Mouse (Mus musculus) lung, postnatal 25 days (tissue): Measurements from ENCODE around the gene Fxyd6.

ENCODE experiments used
- DNase-seq: peaks from one replicate; pipeline ENCODE4 v3.0.0; 2022; ENCODE audit warnings: low spot score

Gene Fxyd6

GRCm38 (mm10) chr9:45370117-45370561 lies at the start of gene Fxyd6:
Gene Fxyd6 (plus strand): TSS chr9:45370185.
- no peak for DNase-seq

DNA sequence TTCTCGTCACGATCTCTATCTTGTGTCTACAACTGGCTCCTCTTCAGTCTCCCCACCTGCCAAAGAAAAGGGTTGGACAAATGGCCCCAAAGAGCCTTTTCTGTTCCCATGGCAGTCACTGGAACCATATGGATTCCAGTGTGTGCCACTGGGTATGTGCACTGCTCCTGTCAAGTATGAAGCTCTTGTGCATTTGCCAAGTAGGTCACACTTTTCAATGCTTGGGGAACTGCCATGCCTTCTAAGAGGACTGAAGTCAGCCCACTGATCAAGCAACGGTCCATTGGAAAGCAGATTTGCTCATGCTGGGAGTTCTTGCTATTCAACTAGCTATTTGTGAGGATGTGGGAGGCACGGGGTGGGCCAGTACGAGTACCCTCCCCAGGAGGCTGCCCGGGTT lies 48.5 kb upstream of the Fxyd6 start:
- no peak for DNase-seq

GRCm38 (mm10) chr9:45321946-45322430 lies 48.0 kb upstream of the Fxyd6 start:
- DNase-seq = peak; percentile 49

GRCm38 (mm10) chr9:45326390-45326789 lies 43.6 kb upstream of the Fxyd6 start:
- no peak for DNase-seq

- DNase-seq = no peak
Measured at GRCm38 (mm10) chr9:45328263-45328662, 41.7 kb upstream of the Fxyd6 start.

GRCm38 (mm10) chr9:45329577-45329976 lies 40.4 kb upstream of the Fxyd6 start:
- DNase-seq = no peak

GRCm38 (mm10) chr9:45337406-45337805 lies 32.6 kb upstream of the Fxyd6 start:
- no peak for DNase-seq

- DNase-seq = no peak
Measured at GRCm38 (mm10) chr9:45343066-45343465, 26.9 kb upstream of the Fxyd6 start.

DNA sequence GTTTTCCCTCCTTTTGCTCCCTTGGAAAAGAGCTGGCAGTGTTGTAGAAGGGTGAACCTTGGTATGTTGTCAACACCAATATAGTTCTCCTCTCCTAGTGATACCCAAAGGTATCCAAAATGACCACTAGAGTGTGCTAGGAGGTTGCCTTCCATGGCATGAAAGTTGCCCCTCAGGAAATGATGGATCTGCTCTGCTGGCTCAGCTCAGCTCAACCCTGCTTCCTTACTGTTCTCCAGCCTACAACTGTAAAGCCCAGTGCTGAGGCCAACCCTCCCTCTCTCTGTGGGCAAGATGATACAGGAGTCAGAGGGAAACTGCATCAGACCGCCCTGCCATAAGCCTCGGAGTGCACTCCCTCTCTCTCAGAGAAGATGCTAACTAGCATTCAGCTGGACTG lies 24.5 kb upstream of the Fxyd6 start:
- peak; percentile 19 for DNase-seq

DNA sequence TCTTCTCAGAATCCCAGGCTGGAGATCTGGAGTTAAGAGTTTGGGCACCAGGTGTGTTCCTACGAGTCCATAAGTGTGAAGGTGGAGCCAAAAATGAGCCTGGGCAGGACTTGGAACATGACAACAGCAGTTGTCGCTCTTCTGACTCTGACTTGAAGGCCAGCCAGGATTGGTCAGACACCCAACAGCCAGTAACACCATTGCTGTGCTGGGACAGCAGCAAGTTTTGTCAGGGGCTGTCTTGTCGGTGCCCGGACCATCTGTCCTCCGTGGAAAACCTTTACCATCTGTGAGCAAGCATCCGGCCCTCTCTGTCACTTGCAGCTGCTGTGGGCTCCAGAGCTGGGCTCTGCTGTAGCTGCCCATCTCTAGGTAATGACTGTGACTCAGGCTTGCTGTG lies 23.7 kb upstream of the Fxyd6 start:
- DNase-seq = no peak

DNA sequence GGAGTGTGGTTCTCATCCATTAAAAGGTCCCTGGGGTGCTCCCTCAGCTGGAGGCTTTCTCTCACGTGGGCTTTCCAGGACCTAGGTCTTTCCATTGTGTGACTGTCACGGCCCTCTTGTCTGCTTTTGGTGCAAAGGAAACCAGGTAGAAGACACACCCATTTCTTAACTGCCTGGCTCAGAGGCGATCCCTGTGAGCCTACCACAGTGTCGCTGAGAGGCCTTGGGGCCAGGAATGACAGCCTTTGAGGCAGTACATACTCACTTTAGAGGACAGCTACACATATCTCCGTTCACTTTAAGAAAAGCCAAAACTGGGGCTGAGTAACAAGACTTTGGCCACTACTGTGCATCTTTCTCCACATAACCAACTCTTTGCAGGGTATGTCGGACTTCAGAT lies 21.4 kb upstream of the Fxyd6 start:
- DNase-seq = no peak

- no peak for DNase-seq
Measured at GRCm38 (mm10) chr9:45349181-45349580, 20.8 kb upstream of the Fxyd6 start.

- DNase-seq = no peak
Measured at GRCm38 (mm10) chr9:45349851-45350250, 20.1 kb upstream of the Fxyd6 start.

DNA sequence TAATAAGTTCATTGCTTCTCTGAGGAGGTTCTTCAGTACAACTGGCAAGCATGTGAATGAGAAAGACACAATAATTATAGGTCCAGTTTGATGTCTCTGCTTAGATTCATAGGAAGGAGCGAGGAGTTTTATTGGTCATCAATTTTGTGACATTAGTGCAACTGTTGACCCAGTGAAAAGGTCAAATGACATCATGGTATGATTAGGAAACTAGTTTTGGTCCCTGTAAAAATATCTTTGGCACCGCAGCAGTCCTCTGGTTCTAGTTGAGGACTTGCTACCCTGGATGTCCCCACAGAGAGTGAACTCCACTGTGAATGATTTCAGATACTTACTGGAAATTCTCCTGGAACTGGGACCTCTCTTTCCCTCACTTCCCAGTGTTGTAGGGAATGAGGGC lies 14.8 kb upstream of the Fxyd6 start:
- DNase-seq = no peak

DNA sequence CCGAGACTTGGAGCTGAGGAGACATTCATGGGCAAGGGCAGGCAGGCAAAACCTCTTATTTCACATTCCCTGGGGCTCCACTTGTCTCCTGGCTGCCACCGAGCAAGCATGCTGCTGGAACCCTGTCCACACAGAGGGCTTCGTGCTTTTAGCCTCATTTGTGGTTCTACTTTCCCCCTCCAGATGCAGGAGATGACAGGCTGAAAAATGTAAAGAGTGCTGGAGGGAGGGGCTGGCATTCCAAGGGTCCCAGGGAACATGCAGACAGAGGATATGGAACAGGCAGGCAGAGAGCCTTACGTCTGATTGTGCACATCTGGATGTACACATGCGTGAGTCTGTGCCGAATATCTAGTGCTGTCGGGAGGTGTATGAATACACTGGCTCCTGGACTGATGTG lies 11.6 kb upstream of the Fxyd6 start:
- no peak for DNase-seq

DNA sequence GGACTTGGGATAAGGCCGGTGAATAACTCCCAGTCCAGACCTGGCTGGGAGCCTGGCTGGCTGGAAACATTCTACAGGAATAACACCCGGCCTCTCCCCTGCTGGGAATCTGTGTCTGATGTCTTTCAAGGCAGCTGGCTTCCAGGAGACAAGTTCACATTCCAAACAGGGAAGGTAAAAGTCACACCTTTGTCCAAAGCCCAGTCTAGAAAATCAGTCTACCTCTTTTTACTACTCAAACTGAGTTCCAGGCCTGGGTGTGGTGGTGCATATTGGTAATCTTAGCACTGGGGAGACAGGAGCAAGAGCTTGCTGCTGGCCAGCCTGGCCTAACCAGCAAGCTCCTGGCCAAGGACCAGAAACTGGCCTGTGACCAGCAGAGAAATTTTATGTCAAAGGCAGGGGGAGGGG lies 7.9 kb upstream of the Fxyd6 start:
- no peak for DNase-seq

DNA sequence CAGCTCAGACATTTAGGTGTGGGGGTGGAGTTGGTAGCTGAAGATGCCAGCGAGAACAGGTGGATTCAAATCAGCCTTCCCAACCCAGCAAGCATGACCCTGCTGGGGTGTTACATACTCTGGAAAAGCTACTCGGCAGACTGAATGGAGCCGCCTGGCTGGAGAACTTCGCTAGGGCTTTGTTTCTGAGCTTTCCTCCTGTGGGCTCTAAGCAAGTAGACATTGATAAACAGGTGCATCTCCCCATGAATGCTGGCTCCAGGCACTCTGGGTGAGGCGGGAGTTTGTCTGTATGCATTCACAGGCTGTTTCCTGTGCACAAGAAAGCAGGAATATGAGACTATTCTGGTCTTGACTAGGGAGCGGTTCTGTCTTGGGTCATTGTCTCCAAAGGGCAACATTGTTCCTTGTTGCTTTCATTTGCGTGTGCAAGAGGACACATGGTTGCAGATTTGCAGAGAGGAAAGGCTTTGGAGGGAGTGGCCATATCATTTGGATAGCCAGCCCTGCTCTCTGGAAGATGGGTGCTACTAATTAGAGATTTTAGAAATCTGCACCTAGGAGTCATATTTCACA lies 6.3 kb upstream of the Fxyd6 start:
- no peak for DNase-seq

DNA sequence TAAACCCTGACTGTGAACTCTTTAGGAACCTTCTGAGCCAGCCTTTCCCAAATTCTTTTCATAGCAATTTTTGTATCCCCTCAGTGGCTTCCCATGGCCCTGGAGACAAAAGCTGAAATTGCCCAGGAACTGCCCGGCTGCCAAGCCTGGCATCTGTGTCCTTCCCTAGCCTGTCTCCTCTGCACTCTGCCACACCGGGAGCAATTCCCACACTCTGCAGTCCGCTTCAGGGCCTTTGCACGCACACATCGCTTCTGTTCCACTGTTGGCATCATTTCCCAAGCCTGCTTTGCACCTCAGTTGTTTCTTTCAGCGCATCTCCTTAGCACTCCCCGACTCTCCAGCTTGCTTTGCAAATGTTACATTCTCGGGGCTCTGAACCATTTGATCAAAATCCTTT lies 2.3 kb upstream of the Fxyd6 start:
- DNase-seq = no peak

DNA sequence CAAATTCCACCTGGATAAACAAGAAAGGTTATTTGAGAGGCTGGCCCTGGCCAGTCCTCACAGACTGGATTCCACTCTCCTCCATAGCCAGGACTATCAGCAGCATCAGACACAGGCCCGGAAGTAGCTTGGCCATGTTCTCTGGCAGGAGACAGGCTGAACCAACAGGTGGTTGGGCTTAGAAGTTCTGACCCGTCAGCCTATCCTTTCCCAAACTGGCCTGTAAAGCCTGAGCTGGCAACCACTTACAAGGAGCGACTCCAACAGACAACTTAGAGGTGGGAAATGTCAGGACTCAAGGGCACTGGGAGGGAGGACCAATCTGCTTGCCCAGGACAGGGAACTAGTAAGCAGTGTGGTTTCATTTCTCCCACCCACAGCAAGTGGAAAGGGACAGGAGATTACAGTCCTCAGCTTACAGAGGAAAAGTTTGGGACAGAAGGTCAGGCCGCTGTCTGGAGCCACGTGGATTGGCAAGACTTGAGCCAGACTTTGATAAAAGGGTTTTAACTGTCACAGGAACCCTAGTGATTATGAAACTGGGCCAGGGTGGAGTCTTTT lies 1.6 kb upstream of the Fxyd6 start:
- no peak for DNase-seq

GRCm38 (mm10) chr9:45370616-45371336 lies 791 bp downstream of the Fxyd6 start:
- no peak for DNase-seq

DNA sequence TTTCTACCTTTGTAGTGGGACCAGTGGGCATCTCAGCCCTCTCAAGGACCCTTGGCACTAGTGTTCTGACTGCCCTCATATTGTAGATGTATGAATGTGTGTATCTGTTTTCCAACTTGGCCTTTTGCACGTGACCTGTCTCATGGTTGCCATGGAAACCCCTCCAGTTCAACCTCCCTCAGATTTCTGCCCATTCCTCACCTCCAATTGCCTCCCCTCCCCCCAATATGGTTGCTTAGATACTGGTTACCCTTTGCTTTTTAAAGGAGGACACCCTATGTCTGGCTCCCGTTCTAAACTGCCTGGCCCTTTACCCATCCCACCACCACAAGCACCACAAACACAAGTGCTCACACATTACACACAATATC lies 1.3 kb downstream of the Fxyd6 start:
- DNase-seq = no peak

GRCm38 (mm10) chr9:45373896-45374295 lies 3.9 kb downstream of the Fxyd6 start:
- DNase-seq = no peak

DNA sequence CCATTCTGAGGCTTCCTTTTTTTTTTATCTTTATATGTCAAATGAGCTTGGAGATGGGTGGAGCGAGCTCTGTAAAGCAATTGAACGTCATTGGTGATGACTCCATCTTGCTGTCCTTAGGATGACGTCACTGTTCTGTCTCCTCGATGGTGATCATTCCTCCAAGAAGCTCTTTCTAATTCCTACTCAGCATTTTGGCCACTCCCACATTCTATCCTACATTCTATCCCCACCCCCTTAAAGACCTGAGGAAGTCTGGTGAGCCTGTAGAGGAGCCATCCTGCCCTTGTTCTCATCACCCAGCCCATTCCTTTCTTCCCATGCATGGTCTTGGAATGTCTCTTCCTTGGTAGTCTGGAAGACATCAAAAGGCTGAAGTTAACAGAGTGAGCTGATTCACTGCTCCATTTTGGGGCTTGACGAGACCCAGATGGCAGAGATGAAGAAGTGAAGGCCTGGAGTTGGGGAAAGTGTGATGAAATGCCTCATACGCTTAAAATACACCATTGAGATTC lies 5.1 kb downstream of the Fxyd6 start:
- DNase-seq = no peak
